Mouse (Mus musculus) forebrain, embryonic 15.5 days (tissue): ENCODE data around the gene Plxnc1. TPM values are rescaled to one million over a fixed set of nuclear protein-coding genes. Genes with fewer than 3 reads are reported as not detected.

Experiments
- ATAC-seq: fragments of 200-750 bp; cut with Nextera tagmentation; replicated peaks from 2 replicates; pipeline ENCODE4 v1.8.0; 2017; ENCODE audit warnings: mild to moderate bottlenecking, moderate TSS enrichment, moderate library complexity
- H3K27ac ChIP-seq: fragments of 300-500 bp; sonication (generic); replicated peaks from 2 replicates; pipeline ENCODE4 v1.5.1; 2015; ENCODE audit warnings: mild to moderate bottlenecking, inconsistent platforms
- H3K27me3 ChIP-seq: fragments of 300-500 bp; sonication (generic); 2 replicates; pipeline ENCODE4 v1.6.1; 2015; ENCODE audit warnings: inconsistent platforms
- H3K36me3 ChIP-seq: fragments of 300-500 bp; sonication (generic); 2 replicates; pipeline ENCODE4 v1.6.1; 2015; ENCODE audit warnings: mild to moderate bottlenecking, inconsistent platforms
- H3K4me1 ChIP-seq: fragments of 300-500 bp; sonication (generic); 2 replicates; pipeline ENCODE4 v1.6.1; 2015; ENCODE audit warnings: inconsistent platforms
- H3K4me2 ChIP-seq: fragments of 300-500 bp; sonication (generic); replicated peaks from 2 replicates; pipeline ENCODE4 v1.6.1; 2015; ENCODE audit warnings: mild to moderate bottlenecking, inconsistent platforms
- H3K4me3 ChIP-seq: fragments of 300-500 bp; sonication (generic); 2 replicates; pipeline ENCODE4 v1.5.1; 2015; ENCODE audit warnings: mild to moderate bottlenecking, inconsistent platforms
- H3K9ac ChIP-seq: fragments of 300-500 bp; sonication (generic); replicated peaks from 2 replicates; pipeline ENCODE4 v1.6.1; 2015; ENCODE audit warnings: mild to moderate bottlenecking, inconsistent platforms
- H3K9me3 ChIP-seq: fragments of 300-500 bp; sonication (generic); 2 replicates; pipeline ENCODE4 v1.6.1; 2016; ENCODE audit warnings: inconsistent platforms
- WGBS: fragments of 180-500 bp; shearing (Covaris S2); methylation state at CpG from one replicate; pipeline ENCODE4 v1.1.7; 2015; ENCODE audit warnings: mixed read lengths; 5-methylcytosine and 5-hydroxymethylcytosine counted together
- polyA plus RNA-seq: library from polyadenylated mRNA; unstranded; fragments of >200 nt; fragmentation: Nextera tagmentation; extraction: Ambion mirVana; gene quantifications from 2 replicates; pipeline ENCODE4 v1.2.1, GENCODE M21; 2015

Gene Plxnc1
- polyA plus RNA-seq, 1 experiment from 2014 or later, result 11.2 TPM

GRCm38 (mm10) chr10:94827325-94827724 is 117.3 kb downstream of the Plxnc1 start:
- Histone ChIP-seq H3K36me3 (peaks cover 8% of the 10 kb centered on the region), H3K4me3 (no peak overlapping the region), H3K9me3 (no peaks in the 10 kb centered on the region), H3K9ac (no peak overlapping the region), H3K4me2 (no peak overlapping the region), H3K27ac (no peak overlapping the region), H3K4me1 (peaks cover 26% of the 10 kb centered on the region), H3K27me3 (no peaks in the 10 kb centered on the region)
- no peak for ATAC-seq
- 83% methylated on average over 10 of the region's 10 CpGs for WGBS

GRCm38 (mm10) chr10:94826436-94826835 is 118.2 kb downstream of the Plxnc1 start:
- H3K4me1 ChIP-seq, result peaks cover 26% of the 10 kb centered on the region
- H3K36me3 ChIP-seq, result peaks cover 7% of the 10 kb centered on the region; the same call in 1 of the 2 replicates
- 91% methylated on average over 12 of the region's 12 CpGs for WGBS
- H3K27ac ChIP-seq, result no peak overlapping the region
- H3K9ac ChIP-seq, result no peak overlapping the region
- no peaks in the 10 kb centered on the region for H3K27me3 ChIP-seq
- H3K9me3 ChIP-seq, result no peaks in the 10 kb centered on the region
- no peak overlapping the region for H3K4me2 ChIP-seq
- no peak overlapping the region for H3K4me3 ChIP-seq
- ATAC-seq, result no peak

- Histone ChIP-seq H3K4me1 (peaks cover 26% of the 10 kb centered on the region), H3K4me2 (no peak overlapping the region), H3K27ac (no peak overlapping the region), H3K4me3 (no peak overlapping the region), H3K36me3 (peaks cover 7% of the 10 kb centered on the region; the same call in 1 of the 2 replicates), H3K27me3 (no peaks in the 10 kb centered on the region), H3K9ac (no peak overlapping the region), H3K9me3 (no peaks in the 10 kb centered on the region)
- no peak for ATAC-seq
- 97% methylated on average over 2 of the region's 2 CpGs for WGBS
Observed at GRCm38 (mm10) chr10:94825951-94826350, 118.7 kb downstream of the Plxnc1 start.

GRCm38 (mm10) chr10:94823971-94824760 is 120.5 kb downstream of the Plxnc1 start:
- Histone ChIP-seq H3K4me3 (no peak overlapping the region), H3K4me1 (peaks cover 14% of the 10 kb centered on the region), H3K36me3 (peaks cover 7% of the 10 kb centered on the region; the same call in 1 of the 2 replicates), H3K4me2 (no peak overlapping the region), H3K27ac (no peak overlapping the region), H3K9me3 (no peaks in the 10 kb centered on the region), H3K27me3 (no peaks in the 10 kb centered on the region), H3K9ac (no peak overlapping the region)
- no peak for ATAC-seq
- 50% methylated on average over 11 of the region's 11 CpGs for WGBS

DNA sequence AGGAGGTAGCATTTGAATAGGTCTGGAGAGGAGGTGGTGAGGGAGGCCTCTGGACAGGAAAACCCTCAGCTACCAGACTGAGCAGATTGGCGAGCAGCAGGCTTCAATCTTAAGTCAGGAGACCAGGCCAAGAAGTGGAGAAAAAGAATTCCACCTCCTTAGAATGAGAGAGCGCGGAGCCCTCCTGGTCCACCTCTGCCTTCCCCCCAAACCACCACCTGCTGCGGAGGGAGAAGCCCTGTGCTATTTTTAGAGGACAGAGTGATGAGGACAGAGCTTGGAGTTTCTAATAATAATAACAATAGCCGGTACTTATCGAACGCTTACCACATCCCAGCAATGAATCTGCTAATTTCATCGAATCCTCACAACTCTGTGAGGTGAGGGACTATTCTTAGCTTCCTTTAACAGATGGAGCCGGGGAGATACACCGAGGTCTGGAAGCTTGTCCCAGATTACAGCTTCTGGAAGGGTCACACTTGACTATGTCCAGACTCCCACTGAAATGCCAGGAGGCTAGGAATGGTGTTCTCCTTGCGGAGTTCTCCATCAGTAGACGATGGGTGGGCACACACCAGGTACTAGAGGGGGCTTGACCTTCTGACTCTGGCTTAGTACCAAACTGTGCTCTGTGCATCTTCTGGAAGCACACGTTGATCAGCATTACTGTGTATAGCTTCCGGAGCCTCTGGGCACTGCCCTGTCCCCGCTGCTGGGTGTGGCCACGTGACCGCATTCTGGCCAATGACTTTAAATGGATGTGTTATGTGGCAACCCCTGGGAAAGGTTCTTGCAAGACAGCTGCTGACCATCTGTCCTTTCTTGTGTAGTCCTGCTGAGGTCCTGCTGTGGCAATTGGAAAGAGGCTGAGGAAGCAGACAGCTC is 125.6 kb downstream of the Plxnc1 start:
- no peak overlapping the region for H3K9ac ChIP-seq
- no peak overlapping the region for H3K4me3 ChIP-seq
- H3K27ac ChIP-seq, result no peak overlapping the region
- no peak for ATAC-seq
- 93% methylated on average over 17 of the region's 17 CpGs for WGBS
- H3K4me1 ChIP-seq, result peaks cover under 1% of the 10 kb centered on the region; the same call in 1 of the 2 replicates
- no peaks in the 10 kb centered on the region for H3K36me3 ChIP-seq
- no peaks in the 10 kb centered on the region for H3K9me3 ChIP-seq
- H3K4me2 ChIP-seq, result no peak overlapping the region
- no peaks in the 10 kb centered on the region for H3K27me3 ChIP-seq

DNA sequence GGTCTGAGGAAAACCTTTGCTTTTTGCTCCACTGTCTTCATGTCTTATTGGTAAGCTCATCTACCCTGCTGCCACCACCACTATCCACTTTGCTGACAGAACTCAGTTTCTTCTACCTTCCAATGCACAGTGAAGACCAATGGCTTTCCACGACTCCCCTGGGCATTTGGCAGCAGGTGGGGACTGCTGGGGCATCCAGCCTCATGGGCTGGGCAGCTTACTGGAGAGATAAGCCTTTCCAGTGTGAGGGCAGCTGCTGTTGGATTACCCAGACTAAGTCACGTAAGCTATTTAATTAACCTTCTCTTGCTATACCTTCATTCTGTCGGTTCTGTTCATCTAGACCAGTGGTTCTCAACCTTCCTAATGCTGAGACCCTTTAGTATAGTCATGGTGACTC is 126.5 kb downstream of the Plxnc1 start:
- no peak overlapping the region for H3K4me2 ChIP-seq
- H3K36me3 ChIP-seq, result no peaks in the 10 kb centered on the region
- 87% methylated on average over 3 of the region's 3 CpGs for WGBS
- no peaks in the 10 kb centered on the region for H3K9me3 ChIP-seq
- H3K4me3 ChIP-seq, result no peak overlapping the region
- ATAC-seq, result no peak
- H3K27ac ChIP-seq, result no peak overlapping the region
- H3K27me3 ChIP-seq, result no peaks in the 10 kb centered on the region
- H3K4me1 ChIP-seq, result peaks cover 5% of the 10 kb centered on the region; the same call in 1 of the 2 replicates
- no peak overlapping the region for H3K9ac ChIP-seq

DNA sequence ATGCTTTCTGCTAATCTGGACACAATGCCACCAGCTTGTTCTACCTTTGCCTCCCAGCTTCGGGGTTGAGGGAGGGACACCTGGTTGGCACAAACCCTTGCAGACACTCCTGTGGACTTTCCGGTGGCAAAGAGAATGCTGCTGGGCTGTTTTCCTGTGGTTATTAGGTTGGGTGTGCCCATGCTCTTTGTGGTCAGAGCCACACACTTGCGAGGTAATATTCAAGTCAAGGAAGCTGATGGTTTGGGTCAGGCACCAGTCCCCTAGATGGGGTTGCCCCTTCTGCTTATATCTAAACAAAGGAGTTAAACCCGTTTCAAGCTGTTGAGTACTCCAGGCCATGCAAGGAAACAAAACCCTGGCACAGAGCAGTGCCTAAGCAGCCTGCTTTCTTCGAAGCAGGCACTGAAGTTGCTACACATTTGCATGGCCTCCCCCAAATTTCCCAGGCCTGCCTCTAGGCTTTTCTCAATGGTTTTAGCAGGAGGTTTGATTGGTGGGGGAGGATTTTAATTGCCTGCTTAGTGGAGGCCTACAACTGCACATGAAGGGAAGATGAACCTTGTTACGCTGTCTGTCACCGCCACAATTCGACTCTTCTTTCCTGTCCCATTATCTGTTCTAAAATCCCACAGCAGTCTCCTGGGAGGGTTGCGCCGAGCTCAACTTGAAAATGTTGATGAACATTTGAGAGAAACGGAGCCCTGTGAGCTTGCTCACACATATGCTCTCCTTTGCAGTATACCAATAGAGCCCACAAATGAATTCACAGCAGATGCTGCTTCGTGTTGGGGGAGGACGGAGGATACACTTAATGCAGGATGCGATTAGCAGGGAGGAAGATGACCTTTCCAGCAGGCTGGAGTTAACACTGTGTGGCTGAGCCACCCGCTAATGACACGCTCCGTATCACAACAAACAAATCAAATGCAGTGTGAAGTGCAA is 132.5 kb downstream of the Plxnc1 start:
- Histone ChIP-seq H3K4me1 (peaks cover 22% of the 10 kb centered on the region), H3K9ac (no peak overlapping the region), H3K4me2 (no peak overlapping the region), H3K27me3 (no peaks in the 10 kb centered on the region), H3K36me3 (0 out of 2 replicates have a peak, but pooled peaks cover 3% of the 10 kb centered on the region), H3K27ac (peak overlapping the region; percentile 27), H3K4me3 (no peak overlapping the region), H3K9me3 (no peaks in the 10 kb centered on the region)
- ATAC-seq, result peak; percentile 67
- 50% methylated on average over 17 of the region's 17 CpGs for WGBS

- H3K9ac ChIP-seq, result no peak overlapping the region
- ATAC-seq, result no peak
- H3K4me1 ChIP-seq, result peaks cover 24% of the 10 kb centered on the region
- no peaks in the 10 kb centered on the region for H3K27me3 ChIP-seq
- no peak overlapping the region for H3K4me3 ChIP-seq
- no peak overlapping the region for H3K4me2 ChIP-seq
- H3K36me3 ChIP-seq, result 0 out of 2 replicates have a peak, but pooled peaks cover 3% of the 10 kb centered on the region
- WGBS, result 85% methylated on average over 7 of the region's 7 CpGs
- no peaks in the 10 kb centered on the region for H3K9me3 ChIP-seq
- no peak overlapping the region for H3K27ac ChIP-seq
Observed at GRCm38 (mm10) chr10:94809946-94810472, 134.6 kb downstream of the Plxnc1 start.

DNA sequence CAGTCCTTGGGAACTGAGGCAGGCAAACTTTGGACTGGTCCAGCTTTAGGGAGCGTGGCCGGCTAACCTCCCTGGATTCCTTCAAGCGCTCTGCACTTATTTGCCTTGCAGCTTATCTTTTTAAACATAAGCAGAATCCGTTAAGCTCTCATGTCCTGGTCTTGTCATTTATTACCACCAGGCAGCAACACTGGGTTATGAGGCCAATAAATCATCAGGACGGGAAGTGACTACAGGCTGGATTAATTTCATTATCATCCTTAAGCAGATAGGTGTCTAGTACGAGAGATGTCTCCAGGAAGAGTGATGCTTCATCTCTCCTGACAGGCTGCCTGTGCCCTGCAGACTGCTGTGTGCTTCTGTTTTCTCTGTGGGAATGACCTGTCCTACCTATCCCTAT is 136.4 kb downstream of the Plxnc1 start:
- WGBS, result 85% methylated on average over 6 of the region's 6 CpGs
- no peak overlapping the region for H3K4me3 ChIP-seq
- H3K4me1 ChIP-seq, result peaks cover 31% of the 10 kb centered on the region
- H3K36me3 ChIP-seq, result 0 out of 2 replicates have a peak, but pooled peaks cover 3% of the 10 kb centered on the region
- no peak overlapping the region for H3K4me2 ChIP-seq
- no peak overlapping the region for H3K9ac ChIP-seq
- no peaks in the 10 kb centered on the region for H3K27me3 ChIP-seq
- ATAC-seq, result no peak
- no peaks in the 10 kb centered on the region for H3K9me3 ChIP-seq
- H3K27ac ChIP-seq, result no peak overlapping the region

GRCm38 (mm10) chr10:94807323-94807722 is 137.3 kb downstream of the Plxnc1 start:
- no peak for ATAC-seq
- 72% methylated on average over 7 of the region's 7 CpGs for WGBS
- H3K36me3 ChIP-seq, result 0 out of 2 replicates have a peak, but pooled peaks cover 3% of the 10 kb centered on the region
- no peaks in the 10 kb centered on the region for H3K27me3 ChIP-seq
- H3K27ac ChIP-seq, result no peak overlapping the region
- H3K4me1 ChIP-seq, result peaks cover 22% of the 10 kb centered on the region
- no peaks in the 10 kb centered on the region for H3K9me3 ChIP-seq
- no peak overlapping the region for H3K4me3 ChIP-seq
- no peak overlapping the region for H3K4me2 ChIP-seq
- no peak overlapping the region for H3K9ac ChIP-seq

DNA sequence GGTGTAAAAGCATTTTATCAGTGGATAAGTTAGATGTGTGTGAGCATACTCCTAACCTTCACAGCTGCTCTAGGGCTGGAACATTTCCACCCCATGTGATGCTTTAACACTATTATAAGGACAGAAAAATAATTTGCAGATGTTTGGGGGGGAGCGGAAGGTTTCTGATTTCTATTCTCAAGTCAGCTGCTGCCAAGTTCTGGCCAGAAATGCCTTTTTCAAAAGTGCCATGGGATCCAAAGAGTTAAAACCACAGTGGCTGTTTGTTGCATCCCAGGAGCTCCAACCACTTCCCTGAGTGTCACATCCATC is 139.8 kb downstream of the Plxnc1 start:
- no peaks in the 10 kb centered on the region for H3K9me3 ChIP-seq
- no peak overlapping the region for H3K27ac ChIP-seq
- ATAC-seq, result no peak
- H3K27me3 ChIP-seq, result no peaks in the 10 kb centered on the region
- H3K9ac ChIP-seq, result no peak overlapping the region
- no peak overlapping the region for H3K4me3 ChIP-seq
- H3K4me1 ChIP-seq, result peaks cover 13% of the 10 kb centered on the region
- H3K36me3 ChIP-seq, result no peaks in the 10 kb centered on the region
- 87% methylated on average over 1 of the region's 1 CpGs for WGBS
- H3K4me2 ChIP-seq, result no peak overlapping the region
